Mouse (Mus musculus) yolk sac, embryonic 10.5 days (tissue): ENCODE measurements around the gene Gfod1.

Source experiments
- DNase-seq: peaks from one replicate; pipeline ENCODE4 v3.0.0-alpha.2; 2017; ENCODE audit warnings: low spot score

Gene Gfod1

GRCm38 (mm10) chr13:43299171-43299570, 4.8 kb downstream of the Gfod1 start:
- DNase-seq, result no peak

- DNase-seq, result no peak
These were observed 6.4 kb downstream of the Gfod1 start for GRCm38 (mm10) chr13:43297526-43297925.

- no peak for DNase-seq
These were observed 7.7 kb downstream of the Gfod1 start for GRCm38 (mm10) chr13:43296140-43296805.

GRCm38 (mm10) chr13:43295684-43296083, 8.3 kb downstream of the Gfod1 start:
- DNase-seq, result no peak

- no peak for DNase-seq
These were observed 8.9 kb downstream of the Gfod1 start for GRCm38 (mm10) chr13:43294957-43295590.

- DNase-seq, result no peak
These were observed 11.1 kb downstream of the Gfod1 start for GRCm38 (mm10) chr13:43292892-43293291.

- DNase-seq, result no peak
These were observed 14.9 kb downstream of the Gfod1 start for GRCm38 (mm10) chr13:43289076-43289475.

GRCm38 (mm10) chr13:43288444-43288843, 15.5 kb downstream of the Gfod1 start:
- no peak for DNase-seq

- no peak for DNase-seq
These were observed 15.9 kb downstream of the Gfod1 start for GRCm38 (mm10) chr13:43288026-43288425.

GRCm38 (mm10) chr13:43286836-43287235, 17.1 kb downstream of the Gfod1 start:
- no peak for DNase-seq

GRCm38 (mm10) chr13:43284711-43285151, 19.2 kb downstream of the Gfod1 start:
- no peak for DNase-seq

GRCm38 (mm10) chr13:43273906-43274305, 30.1 kb downstream of the Gfod1 start:
- DNase-seq, result no peak

GRCm38 (mm10) chr13:43272303-43273135, 31.5 kb downstream of the Gfod1 start:
- DNase-seq, result no peak

GRCm38 (mm10) chr13:43271481-43271880, 32.5 kb downstream of the Gfod1 start:
- DNase-seq, result no peak

- DNase-seq, result no peak
These were observed 33.8 kb downstream of the Gfod1 start for GRCm38 (mm10) chr13:43270220-43270597.

GRCm38 (mm10) chr13:43269460-43270219, 34.3 kb downstream of the Gfod1 start:
- DNase-seq, result no peak

GRCm38 (mm10) chr13:43268539-43269327, 35.2 kb downstream of the Gfod1 start:
- DNase-seq, result no peak

- no peak for DNase-seq
These were observed 36.1 kb downstream of the Gfod1 start for GRCm38 (mm10) chr13:43267902-43268301.

- DNase-seq, result no peak
These were observed 36.8 kb downstream of the Gfod1 start for GRCm38 (mm10) chr13:43267216-43267615.

GRCm38 (mm10) chr13:43266333-43266732, 37.6 kb downstream of the Gfod1 start:
- DNase-seq, result no peak

- no peak for DNase-seq
These were observed 38.9 kb downstream of the Gfod1 start for GRCm38 (mm10) chr13:43265116-43265515.
